Mouse (Mus musculus) neural tube, embryonic 13.5 days (tissue): ENCODE data around the gene Syde2. TPM values are rescaled to one million over a fixed set of nuclear protein-coding genes. Genes with fewer than 3 reads are reported as not detected.
"Not testable (repeated sequence)": the region's sequence is repeated elsewhere in the genome, so short reads cannot be mapped to it uniquely, and the experiment has no call there.

ENCODE experiments used
- ATAC-seq: fragments of 200-750 bp; cut with Nextera tagmentation; 2 replicates; pipeline ENCODE4 v1.8.0; 2017; ENCODE audit warnings: low read depth, mild to moderate bottlenecking, moderate TSS enrichment, moderate library complexity
- H3K27ac ChIP-seq: fragments of 300-500 bp; sonication (generic); replicated peaks from 2 replicates; pipeline ENCODE4 v1.5.1; 2015; ENCODE audit warnings: moderate library complexity, mild to moderate bottlenecking, inconsistent platforms
- H3K27me3 ChIP-seq: fragments of 300-500 bp; sonication (generic); 2 replicates; pipeline ENCODE4 v1.6.1; 2015; ENCODE audit warnings: mild to moderate bottlenecking, inconsistent platforms
- H3K36me3 ChIP-seq: fragments of 300-500 bp; sonication (generic); 2 replicates; pipeline ENCODE4 v1.6.1; 2015; ENCODE audit warnings: mild to moderate bottlenecking, inconsistent platforms
- H3K4me1 ChIP-seq: fragments of 300-500 bp; sonication (generic); replicated peaks from 2 replicates; pipeline ENCODE4 v1.6.1; 2015; ENCODE audit warnings: inconsistent platforms
- H3K4me2 ChIP-seq: fragments of 300-500 bp; sonication (generic); 2 replicates; pipeline ENCODE4 v1.6.1; 2015; ENCODE audit warnings: inconsistent platforms, mild to moderate bottlenecking, moderate library complexity
- H3K4me3 ChIP-seq: fragments of 300-500 bp; sonication (generic); 2 replicates; pipeline ENCODE4 v1.5.1; 2015; ENCODE audit warnings: mild to moderate bottlenecking, inconsistent platforms
- H3K9ac ChIP-seq: fragments of 300-500 bp; sonication (generic); 2 replicates; pipeline ENCODE4 v1.6.1; 2015; ENCODE audit warnings: moderate library complexity, mild to moderate bottlenecking, inconsistent platforms
- H3K9me3 ChIP-seq: fragments of 300-500 bp; sonication (generic); 2 replicates; pipeline ENCODE4 v1.6.1; 2016; ENCODE audit warnings: inconsistent platforms
- WGBS: fragments of 180-500 bp; shearing (Covaris S2); methylation state at CpG from one replicate; pipeline ENCODE4 v1.1.7; 2015; 5-methylcytosine and 5-hydroxymethylcytosine counted together
- polyA plus RNA-seq: library from polyadenylated mRNA; unstranded; fragments of >200 nt; fragmentation: Nextera tagmentation; extraction: Ambion mirVana; gene quantifications from 2 replicates; pipeline ENCODE4 v1.2.1, GENCODE M21; 2015

The Syde2 gene
- polyA plus RNA-seq, 1 experiment from 2014 or later, result 0.33 TPM

GRCm38 (mm10) chr3:145995489-145995888 lies 7.8 kb downstream of the Syde2 start:
- Histone ChIP-seq H3K27ac (no peak overlapping the region), H3K4me3 (no peak overlapping the region), H3K9ac (no peak overlapping the region), H3K4me1 (no peaks in the 10 kb centered on the region), H3K9me3 (no peaks in the 10 kb centered on the region), H3K27me3 (no peaks in the 10 kb centered on the region), H3K36me3 (0 out of 2 replicates have a peak, but pooled peaks cover 7% of the 10 kb centered on the region), H3K4me2 (no peak overlapping the region)
- WGBS, result 91% methylated on average over 5 of the region's 5 CpGs
- no peak for ATAC-seq

- not testable (repeated sequence) for H3K4me3 ChIP-seq, H3K27me3 ChIP-seq, H3K4me1 ChIP-seq, H3K9ac ChIP-seq, H3K4me2 ChIP-seq, H3K27ac ChIP-seq, ATAC-seq, H3K9me3 ChIP-seq
- peaks cover 14% of the 10 kb centered on the region for H3K36me3 ChIP-seq
- WGBS, result 88% methylated on average over 5 of the region's 5 CpGs
Measured at GRCm38 (mm10) chr3:145996539-145996938, 8.9 kb downstream of the Syde2 start.

GRCm38 (mm10) chr3:146004347-146005051 lies 16.8 kb downstream of the Syde2 start:
- no peaks in the 10 kb centered on the region for H3K4me1 ChIP-seq
- no peak overlapping the region for H3K27ac ChIP-seq
- H3K27me3 ChIP-seq, result no peaks in the 10 kb centered on the region
- no peak overlapping the region for H3K9ac ChIP-seq
- no peak overlapping the region for H3K4me2 ChIP-seq
- peaks cover 23% of the 10 kb centered on the region for H3K36me3 ChIP-seq
- 92% methylated on average over 14 of the region's 14 CpGs for WGBS
- no peak overlapping the region for H3K4me3 ChIP-seq
- no peaks in the 10 kb centered on the region for H3K9me3 ChIP-seq
- ATAC-seq, result no peak

GRCm38 (mm10) chr3:146007872-146008271 lies 20.2 kb downstream of the Syde2 start:
- no peaks in the 10 kb centered on the region for H3K4me1 ChIP-seq
- no peaks in the 10 kb centered on the region for H3K27me3 ChIP-seq
- no peak overlapping the region for H3K4me3 ChIP-seq
- no peak overlapping the region for H3K27ac ChIP-seq
- H3K9me3 ChIP-seq, result no peaks in the 10 kb centered on the region
- no peak overlapping the region for H3K4me2 ChIP-seq
- 88% methylated on average over 6 of the region's 6 CpGs for WGBS
- peaks cover 4% of the 10 kb centered on the region for H3K36me3 ChIP-seq
- ATAC-seq, result no peak
- H3K9ac ChIP-seq, result no peak overlapping the region

GRCm38 (mm10) chr3:146009859-146010645 lies 22.4 kb downstream of the Syde2 start:
- ATAC-seq, result no peak
- 79% methylated on average over 20 of the region's 20 CpGs for WGBS
- H3K27ac ChIP-seq, result no peak overlapping the region
- no peaks in the 10 kb centered on the region for H3K9me3 ChIP-seq
- no peaks in the 10 kb centered on the region for H3K27me3 ChIP-seq
- no peak overlapping the region for H3K4me3 ChIP-seq
- H3K4me2 ChIP-seq, result no peak overlapping the region
- H3K36me3 ChIP-seq, result 0 out of 2 replicates have a peak, but pooled peaks cover 7% of the 10 kb centered on the region
- no peak overlapping the region for H3K9ac ChIP-seq
- no peaks in the 10 kb centered on the region for H3K4me1 ChIP-seq

- 85% methylated on average over 4 of the region's 4 CpGs for WGBS
- ATAC-seq, result no peak
- Histone ChIP-seq H3K4me2 (no peak overlapping the region), H3K4me1 (no peaks in the 10 kb centered on the region), H3K9ac (no peak overlapping the region), H3K27me3 (no peaks in the 10 kb centered on the region), H3K27ac (no peak overlapping the region), H3K9me3 (no peaks in the 10 kb centered on the region), H3K36me3 (0 out of 2 replicates have a peak, but pooled peaks cover 7% of the 10 kb centered on the region), H3K4me3 (no peak overlapping the region)
Measured at GRCm38 (mm10) chr3:146010751-146011150, 23.1 kb downstream of the Syde2 start.

GRCm38 (mm10) chr3:146011544-146012218 lies 24.0 kb downstream of the Syde2 start:
- Histone ChIP-seq H3K4me2 (no peak overlapping the region), H3K36me3 (0 out of 2 replicates have a peak, but pooled peaks cover 7% of the 10 kb centered on the region), H3K27me3 (no peaks in the 10 kb centered on the region), H3K4me3 (no peak overlapping the region), H3K9ac (no peak overlapping the region), H3K27ac (no peak overlapping the region), H3K4me1 (no peaks in the 10 kb centered on the region), H3K9me3 (no peaks in the 10 kb centered on the region)
- ATAC-seq, result no peak
- 79% methylated on average over 8 of the region's 8 CpGs for WGBS

GRCm38 (mm10) chr3:146013490-146013889 lies 25.8 kb downstream of the Syde2 start:
- no peak overlapping the region for H3K9ac ChIP-seq
- WGBS, result 95% methylated on average over 7 of the region's 7 CpGs
- H3K27me3 ChIP-seq, result no peaks in the 10 kb centered on the region
- no peaks in the 10 kb centered on the region for H3K9me3 ChIP-seq
- no peak overlapping the region for H3K27ac ChIP-seq
- H3K36me3 ChIP-seq, result 0 out of 2 replicates have a peak, but pooled peaks cover 7% of the 10 kb centered on the region
- no peak overlapping the region for H3K4me2 ChIP-seq
- ATAC-seq, result no peak
- no peak overlapping the region for H3K4me3 ChIP-seq
- no peaks in the 10 kb centered on the region for H3K4me1 ChIP-seq

- Histone ChIP-seq H3K4me2 (no peak overlapping the region), H3K27ac (no peak overlapping the region), H3K4me3 (no peak overlapping the region), H3K4me1 (no peaks in the 10 kb centered on the region), H3K9me3 (no peaks in the 10 kb centered on the region), H3K27me3 (no peaks in the 10 kb centered on the region), H3K36me3 (0 out of 2 replicates have a peak, but pooled peaks cover 7% of the 10 kb centered on the region), H3K9ac (no peak overlapping the region)
- no peak for ATAC-seq
- 94% methylated on average over 12 of the region's 12 CpGs for WGBS
Measured at GRCm38 (mm10) chr3:146014321-146014720, 26.7 kb downstream of the Syde2 start.

GRCm38 (mm10) chr3:146016979-146017378 lies 29.3 kb downstream of the Syde2 start:
- no peak overlapping the region for H3K27ac ChIP-seq
- no peaks in the 10 kb centered on the region for H3K9me3 ChIP-seq
- ATAC-seq, result no peak
- 0 out of 2 replicates have a peak, but pooled peaks cover 7% of the 10 kb centered on the region for H3K36me3 ChIP-seq
- no peaks in the 10 kb centered on the region for H3K27me3 ChIP-seq
- no peak overlapping the region for H3K9ac ChIP-seq
- H3K4me2 ChIP-seq, result no peak overlapping the region
- no peak overlapping the region for H3K4me3 ChIP-seq
- H3K4me1 ChIP-seq, result no peaks in the 10 kb centered on the region
- WGBS, result 90% methylated on average over 13 of the region's 13 CpGs

- WGBS, result 46% methylated on average over 9 of the region's 9 CpGs
- ATAC-seq, result no peak
- no peak overlapping the region for H3K4me2 ChIP-seq
Measured at GRCm38 (mm10) chr3:146017521-146017920, 29.9 kb downstream of the Syde2 start.

GRCm38 (mm10) chr3:146022232-146022631 lies 34.6 kb downstream of the Syde2 start:
- Histone ChIP-seq H3K36me3 (no peaks in the 10 kb centered on the region), H3K4me3 (no peak overlapping the region), H3K4me1 (no peaks in the 10 kb centered on the region), H3K9me3 (no peaks in the 10 kb centered on the region), H3K27me3 (no peaks in the 10 kb centered on the region), H3K4me2 (no peak overlapping the region), H3K9ac (no peak overlapping the region), H3K27ac (no peak overlapping the region)
- WGBS, result 93% methylated on average over 9 of the region's 9 CpGs
- ATAC-seq, result no peak

More at GRCm38 (mm10) chr3:146017521-146017920, 29.9 kb downstream of the Syde2 start:
- Histone ChIP-seq H3K4me3 (no peak overlapping the region), H3K27me3 (no peaks in the 10 kb centered on the region), H3K36me3 (0 out of 2 replicates have a peak, but pooled peaks cover 7% of the 10 kb centered on the region), H3K9ac (0 out of 2 replicates have a peak overlapping the region, but pooled peaks have one; percentile 17), H3K9me3 (no peaks in the 10 kb centered on the region), H3K4me1 (no peaks in the 10 kb centered on the region), H3K27ac (no peak overlapping the region)
